Mouse (Mus musculus): ENCODE measurements around the gene Slc25a45.
"Not testable (repeated sequence)": the region's sequence is repeated elsewhere in the genome, so short reads cannot be mapped to it uniquely, and the experiment has no call there.

The Slc25a45 gene

GRCm38 (mm10) chr19:5852035-5852722, 25.4 kb upstream of the Slc25a45 start:
- DNase-seq (ENCODE audit: low spot score in 2 of 2): no peak

GRCm38 (mm10) chr19:5856604-5857003, 21.0 kb upstream of the Slc25a45 start:
- no peak for DNase-seq (ENCODE audit: low spot score in 2 of 2)

GRCm38 (mm10) chr19:5862335-5863085, 15.1 kb upstream of the Slc25a45 start:
- no peak for DNase-seq (ENCODE audit: low spot score in 2 of 2)

- DNase-seq (ENCODE audit: low spot score in 2 of 2): no peak
Observed at GRCm38 (mm10) chr19:5863776-5864175, 13.8 kb upstream of the Slc25a45 start.

- DNase-seq (ENCODE audit: low spot score in 2 of 2): no peak
Observed at GRCm38 (mm10) chr19:5864710-5865398, 12.8 kb upstream of the Slc25a45 start.

- DNase-seq (ENCODE audit: low spot score in 2 of 2): no peak
Observed at GRCm38 (mm10) chr19:5868096-5868495, 9.5 kb upstream of the Slc25a45 start.

- DNase-seq (ENCODE audit: low spot score in 2 of 2): no peak
Observed at GRCm38 (mm10) chr19:5871273-5871672, 6.3 kb upstream of the Slc25a45 start.

GRCm38 (mm10) chr19:5871683-5872082, 5.9 kb upstream of the Slc25a45 start:
- no peak for DNase-seq (ENCODE audit: low spot score in 2 of 2)

- no peak for DNase-seq (ENCODE audit: low spot score in 2 of 2)
Observed at GRCm38 (mm10) chr19:5872528-5872927, 5.1 kb upstream of the Slc25a45 start.

GRCm38 (mm10) chr19:5872931-5873556, 4.6 kb upstream of the Slc25a45 start:
- no peak for DNase-seq (ENCODE audit: low spot score in 2 of 2)

GRCm38 (mm10) chr19:5874391-5874968, 3.1 kb upstream of the Slc25a45 start:
- DNase-seq (ENCODE audit: low spot score in 2 of 2): no peak

- peak; percentile 87 for DNase-seq (ENCODE audit: low spot score in 2 of 2)
Observed at GRCm38 (mm10) chr19:5874969-5875480, 2.6 kb upstream of the Slc25a45 start, which contains the start of gene Frmd8. Gene Frmd8, minus strand, starts transcription at chr19:5875274.

GRCm38 (mm10) chr19:5878362-5878722, 734 bp downstream of the Slc25a45 start:
- no peak for DNase-seq (ENCODE audit: low spot score in 2 of 2)

- no peak for DNase-seq (ENCODE audit: low spot score in 2 of 2)
Observed at GRCm38 (mm10) chr19:5878916-5879315, 1.3 kb downstream of the Slc25a45 start.

- DNase-seq (ENCODE audit: low spot score in 2 of 2): no peak
Observed at GRCm38 (mm10) chr19:5879735-5880134, 2.1 kb downstream of the Slc25a45 start.

- no peak for DNase-seq (ENCODE audit: low spot score in 2 of 2)
Observed at GRCm38 (mm10) chr19:5881155-5881554, 3.5 kb downstream of the Slc25a45 start.

GRCm38 (mm10) chr19:5882079-5882478, 4.5 kb downstream of the Slc25a45 start:
- DNase-seq (ENCODE audit: low spot score in 2 of 2): not testable (repeated sequence)

GRCm38 (mm10) chr19:5883935-5884334, 6.3 kb downstream of the Slc25a45 start:
- no peak for DNase-seq (ENCODE audit: low spot score in 2 of 2)

- no peak for DNase-seq (ENCODE audit: low spot score in 2 of 2)
Observed at GRCm38 (mm10) chr19:5885838-5886237, 8.2 kb downstream of the Slc25a45 start.

GRCm38 (mm10) chr19:5887234-5887815, 9.7 kb downstream of the Slc25a45 start:
- DNase-seq (ENCODE audit: low spot score in 2 of 2): no peak

GRCm38 (mm10) chr19:5889211-5889610, 11.6 kb downstream of the Slc25a45 start:
- no peak for DNase-seq (ENCODE audit: low spot score in 2 of 2)
